ENCODE assay signal across 26 mouse cellular contexts in the genomic region with DNA sequence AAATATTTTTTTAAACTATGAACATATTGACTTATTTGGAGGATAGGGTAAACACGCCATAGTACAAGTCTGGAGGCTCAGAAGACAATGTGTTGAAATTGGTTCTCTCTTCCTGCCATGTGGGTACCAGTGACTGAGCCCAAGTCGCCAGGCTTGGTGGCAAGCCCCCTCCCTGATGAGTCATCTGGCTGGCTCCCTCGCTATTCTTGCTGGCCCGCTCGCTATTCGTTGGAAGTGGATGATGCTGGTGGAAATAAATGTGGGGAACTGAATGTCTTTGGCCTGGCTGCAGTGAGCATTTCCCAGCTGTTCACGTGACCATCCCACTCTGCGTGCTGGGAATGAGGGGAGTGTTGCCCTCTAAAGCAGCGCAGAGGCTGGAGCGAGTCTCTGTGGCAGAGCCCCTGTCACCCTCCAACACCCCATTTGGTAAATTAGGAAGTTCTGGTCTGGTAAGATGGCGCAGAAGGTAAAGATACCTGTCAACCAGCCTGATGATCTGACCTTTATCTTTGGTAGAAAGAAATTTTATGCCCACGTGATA. TPM values are rescaled to one million over a fixed set of nuclear protein-coding genes. Genes with fewer than 3 reads are reported as not detected.
DNase-seq lines count a peak whose midpoint lies in the region; TF ChIP-seq lines count a peak whose summit lies in the region.
"Had no signal": no experiment of that assay in that cellular context is flagged by ENCODE, and none has a peak within 500 bp of the region (broad histone marks: within the 10 kb centered on the region; RNA-seq: fewer than 3 reads in every experiment).

No protein-coding gene starts in this region.

- H3K4me3 ChIP-seq in C2C12 (ENCODE audit: insufficient read depth, poor library complexity, severe bottlenecking) = no peak overlapping the region
- H3K4me3 ChIP-seq: embryonic facial prominence, embryonic 13.5 days; embryonic facial prominence, embryonic 15.5 days; erythroblast, embryonic 14.5 days; forebrain, embryonic 10.5 days; forebrain, embryonic 12.5 days had no signal

- H3K36me3 ChIP-seq in C2C12 (ENCODE audit: control insufficient read depth, insufficient read depth) = no peaks in the 10 kb centered on the region
- H3K36me3 ChIP-seq: embryonic facial prominence, embryonic 13.5 days; embryonic facial prominence, embryonic 15.5 days; forebrain, embryonic 10.5 days; forebrain, embryonic 12.5 days; G1E had no signal

- no peak for TF ChIP-seq CTCF in C2C12 (IDR thresholded peaks at IDR 0.05; ENCODE audit: control insufficient read depth, insufficient read depth, insufficient read length)

- no peak overlapping the region for H3ac ChIP-seq in C2C12 (ENCODE audit: control insufficient read depth, insufficient read length, low read depth)

- DNase-seq in cerebellum, postnatal 14 days = peak; percentile 15 to 22
- DNase-seq in cerebellum, adult 11-12 months = no peak
- peak; percentile 15 for DNase-seq in layer of hippocampus, adult 11-12 months (ENCODE audit: low spot score)
- DNase-seq in layer of hippocampus, postnatal 10 days (ENCODE audit: low spot score in 2 of 2) = no peak
- peak; percentile 7 for DNase-seq in Muller cell, postnatal 12 days (ENCODE audit: inconsistent ontology term)
- no peak for DNase-seq in ovary, postnatal 14 days (ENCODE audit: low spot score)
- DNase-seq: adrenal gland, adult 2 months; adrenal gland, postnatal 10 days; adrenal gland, postnatal 25 days; cerebellum, adult 11 months; cerebellum, adult 2 months; cerebellum, adult 9-10 months; cerebellum, postnatal 36 days; embryo, embryonic 11 days had no signal

- no peaks in the 10 kb centered on the region for H3K27me3 ChIP-seq in C2C12 (ENCODE audit: control insufficient read depth, insufficient read depth, insufficient read length)
- H3K27me3 ChIP-seq: embryonic facial prominence, embryonic 15.5 days had no signal

- H3K79me2 ChIP-seq in C2C12 (ENCODE audit: control insufficient read depth, insufficient read depth) = no peaks in the 10 kb centered on the region

- H3K79me3 ChIP-seq in C2C12 (ENCODE audit: low read depth) = no peaks in the 10 kb centered on the region

TF ChIP-seq in C2C12, 6 proteins besides CTCF, POLR2A, EP300 and RAD21:
- TF ChIP-seq FOSL1 (IDR thresholded peaks at IDR 0.05; ENCODE audit: insufficient read depth, low read length, poor library complexity, severe bottlenecking) = no peak
- TF ChIP-seq MYOD1 (IDR thresholded peaks at IDR 0.05; ENCODE audit: control insufficient read depth, insufficient read length, low read depth) = no peak
- no peak for TF ChIP-seq MAX (IDR thresholded peaks at IDR 0.05)
- peak; percentile 76 for TF ChIP-seq USF1 (IDR thresholded peaks at IDR 0.05; ENCODE audit: low read depth)
- no peak for TF ChIP-seq CEBPB (IDR thresholded peaks at IDR 0.05; ENCODE audit: low read depth)
TF ChIP-seq in C2C12: peak in this region for 1.

RNA-seq across cellular contexts. Expression of gene Gldn, which starts 7.2 kb away (rescaled TPM):
- total RNA-seq in layer of hippocampus, postnatal 10 days (2021) = 1 to 10 TPM; 1.0 to 1.6 TPM
- polyA plus RNA-seq in C2C12 (2012; fragmentation: generic; extraction: Trizol) = not detected
- total RNA-seq: CH12.LX; common myeloid progenitor, adult 5-6 weeks had no signal
- polyA plus RNA-seq: CD4-positive, CD25-positive, alpha-beta regulatory T cell, adult 4 months; erythroblast, embryonic 14.5 days; G1E had no signal

RNA-seq across cellular contexts. Expression of gene Cyp19a1, which starts 11.2 kb away (rescaled TPM):
- under 1 TPM in 1 of 2 experiments, not detected in 1; 0.21 TPM for total RNA-seq in layer of hippocampus, postnatal 10 days (2021)
- polyA plus RNA-seq in C2C12 (2012; fragmentation: generic; extraction: Trizol) = not detected
- total RNA-seq: adrenal gland, adult 2 months; adrenal gland, postnatal 10 days; adrenal gland, postnatal 25 days; adrenal gland, postnatal 4 days; CH12.LX; common myeloid progenitor, adult 5-6 weeks had no signal
- polyA plus RNA-seq: adrenal gland, adult 2 months; cerebellum, adult 2 months; embryonic facial prominence, embryonic 11.5 days; embryonic facial prominence, embryonic 13.5 days; embryonic facial prominence, embryonic 15.5 days; forebrain, embryonic 10.5 days; forebrain, embryonic 12.5 days; G1E had no signal

Comparison
In these comparisons a context has a peak if more than half of its experiments do, and no peak if none do; other contexts are left out.
1. DNase-seq: peak in cerebellum, postnatal 14 days (2 of 2), layer of hippocampus, adult 11-12 months (single experiment) and Muller cell, postnatal 12 days (single experiment); none in cerebellum, adult 11-12 months (single experiment), layer of hippocampus, postnatal 10 days (0 of 2) and ovary, postnatal 14 days (single experiment).